Mouse (Mus musculus) MEL (cell line): ENCODE data around the gene Acvr2b.

ENCODE experiments used
- CTCF ChIP-seq, 3 experiments: IDR thresholded peaks in 2 of 3; conservative IDR thresholded peaks in 1 of 3; 2 replicates each; pipeline ENCODE4 v1.5.1; 2011 to 2012; ENCODE audit warnings: low read length in 3 of 3, low read depth in 2 of 3, mild to moderate bottlenecking in 2 of 3, improper control_type of control experiment in 1 of 3, inconsistent platforms in 1 of 3, mixed read lengths in 1 of 3, moderate library complexity in 1 of 3; ENCODE audit not compliant: control insufficient read depth in 1 of 3, insufficient read depth in 1 of 3, poor library complexity in 1 of 3, severe bottlenecking in 1 of 3
- E2F4 ChIP-seq: IDR thresholded peaks from 2 replicates; pipeline ENCODE4 v1.6.1; 2011; ENCODE audit warnings: low read depth, low read length, improper control_type of control experiment, borderline replicate concordance
- EP300 ChIP-seq, 2 experiments: IDR thresholded peaks; 2 replicates each; pipeline ENCODE4 v1.6.1; 2011; ENCODE audit warnings: improper control_type of control experiment in 2 of 2, low read length in 2 of 2, low read depth in 1 of 2, mild to moderate bottlenecking in 1 of 2
- HCFC1 ChIP-seq: IDR thresholded peaks from 2 replicates; pipeline ENCODE4 v1.6.1; 2012; ENCODE audit warnings: low read depth, mild to moderate bottlenecking, inconsistent platforms, low read length, improper control_type of control experiment, moderate library complexity
- JUND ChIP-seq: IDR thresholded peaks from 2 replicates; pipeline ENCODE4 v1.6.1; 2011; ENCODE audit warnings: low read depth, mild to moderate bottlenecking, improper control_type of control experiment, low read length
- MAX ChIP-seq: IDR thresholded peaks from 2 replicates; pipeline ENCODE4 v1.6.1; 2011; ENCODE audit warnings: low read length, improper control_type of control experiment
- MYC ChIP-seq: IDR thresholded peaks from 2 replicates; pipeline ENCODE4 v1.6.1; 2011; ENCODE audit warnings: low read depth, mild to moderate bottlenecking, low read length, improper control_type of control experiment, moderate library complexity
- POLR2A ChIP-seq, 2 experiments: IDR thresholded peaks; 2 replicates each; pipeline ENCODE4 v1.6.1; 2011 to 2012; ENCODE audit warnings: low read length in 2 of 2, mild to moderate bottlenecking in 2 of 2, control low read depth in 1 of 2, improper control_type of control experiment in 1 of 2, low read depth in 1 of 2, moderate library complexity in 1 of 2; ENCODE audit not compliant: control insufficient read depth in 1 of 2, insufficient read depth in 1 of 2, poor library complexity in 1 of 2
- RCOR1 ChIP-seq: IDR thresholded peaks from 2 replicates; pipeline ENCODE4 v1.6.1; 2012; ENCODE audit warnings: low read depth, mild to moderate bottlenecking, inconsistent platforms, low read length, improper control_type of control experiment
- SMC3 ChIP-seq: IDR thresholded peaks from 2 replicates; pipeline ENCODE4 v1.6.1; 2011; ENCODE audit warnings: low read depth, low read length, improper control_type of control experiment
- USF2 ChIP-seq, 2 experiments: IDR thresholded peaks; 2 replicates each; pipeline ENCODE4 v1.6.1; 2011 to 2012; ENCODE audit warnings: improper control_type of control experiment in 2 of 2, low read length in 2 of 2, borderline replicate concordance in 1 of 2, inconsistent platforms in 1 of 2, low read depth in 1 of 2, mild to moderate bottlenecking in 1 of 2; ENCODE audit not compliant: insufficient read depth in 1 of 2
- ZC3H11A ChIP-seq: IDR thresholded peaks from 2 replicates; pipeline ENCODE4 v1.6.1; 2012; ENCODE audit warnings: low read depth, mild to moderate bottlenecking, inconsistent platforms, low read length, improper control_type of control experiment
- ZNF384 ChIP-seq: IDR thresholded peaks from 2 replicates; pipeline ENCODE4 v1.6.1; 2012; ENCODE audit warnings: low read depth, mild to moderate bottlenecking, inconsistent platforms, low read length, improper control_type of control experiment

GRCm38 (mm10) chr9:119438498-119439000 lies 36.6 kb downstream of the Acvr2b start:
- TF ChIP-seq JUND (no peak), SMC3 (no peak), MYC (no peak), CTCF (IDR thresholded peaks at IDR 0.05 in 2 of 3, conservative IDR thresholded peaks at IDR 0.05 in 1 of 3; ENCODE audit: control insufficient read depth in 1 of 3, insufficient read depth in 1 of 3, low read depth in 2 of 3, low read length in 3 of 3, poor library complexity in 1 of 3, severe bottlenecking in 1 of 3) (no peak), USF2 (IDR thresholded peaks at IDR 0.05; ENCODE audit: borderline replicate concordance in 1 of 2, insufficient read depth in 1 of 2, low read depth in 1 of 2, low read length in 2 of 2) (no peak), RCOR1 (no peak), EP300 (IDR thresholded peaks at IDR 0.05; ENCODE audit: low read depth in 1 of 2, low read length in 2 of 2) (no peak), HCFC1 (no peak), MAX (no peak), POLR2A (IDR thresholded peaks at IDR 0.05; ENCODE audit: control insufficient read depth in 1 of 2, insufficient read depth in 1 of 2, low read depth in 1 of 2, low read length in 2 of 2, poor library complexity in 1 of 2) (no peak), E2F4 (no peak), ZC3H11A (no peak), ZNF384 (no peak)
